Mouse (Mus musculus) mammary gland, adult 2 months (tissue): ENCODE measurements around the gene Lpo. TPM values are rescaled to one million over a fixed set of nuclear protein-coding genes. Genes with fewer than 3 reads are reported as not detected.

ENCODE experiments used
- polyA plus RNA-seq: library from polyadenylated mRNA; depleted of rRNA; stranded (reverse); fragments of >200 nt; gene quantifications from 2 replicates; pipeline ENCODE4 v1.2.3, GENCODE M21; 2012; ENCODE audit warnings: low replicate concordance; rRNA removed

Lpo gene
- 0.11 and 0.14 TPM in 2 replicates for polyA plus RNA-seq

GRCm38 (mm10) chr11:87828239-87828900 lies at the start of gene Lpo:
TSS of gene Lpo (minus strand) at chr11:87828289.

GRCm38 (mm10) chr11:87875436-87875835 lies 47.3 kb upstream of the Lpo start, which contains the start of gene Epx:
TSS of gene Epx (minus strand) at chr11:87875536.

GRCm38 (mm10) chr11:87852690-87853596 lies 24.9 kb upstream of the Lpo start, which contains the start of gene Mks1:
TSS of gene Mks1 (plus strand) at chr11:87853215.

GRCm38 (mm10) chr11:87793460-87793859 lies 34.6 kb downstream of the Lpo start, which contains the start of gene Mpo:
TSS of gene Mpo (plus strand) at chr11:87793581.

GRCm38 (mm10) chr11:87760301-87761081 lies 67.6 kb downstream of the Lpo start, which contains the start of gene Tspoap1:
TSS of gene Tspoap1 (plus strand) at chr11:87760541.

Other genes with a start within 250 kb of the Lpo start
- 20.6 and 28.2 TPM in 2 replicates for gene Mtmr4, start 236.1 kb downstream of the Lpo start, polyA plus RNA-seq
- gene Hsf5, start 211.1 kb downstream of the Lpo start, polyA plus RNA-seq: 0.06 and 0.17 TPM in 2 replicates
- 5.3 and 9.0 TPM in 2 replicates for gene Rnf43, start 165.6 kb downstream of the Lpo start, polyA plus RNA-seq
- gene Supt4a, start 90.7 kb downstream of the Lpo start, polyA plus RNA-seq: 43.3 and 78.5 TPM in 2 replicates
- gene Tspoap1, start 67.7 kb downstream of the Lpo start, polyA plus RNA-seq: 3.8 and 4.8 TPM in 2 replicates
- 1.5 and 1.9 TPM in 2 replicates for gene Mpo, start 34.7 kb downstream of the Lpo start, polyA plus RNA-seq
- 13.6 and 14.6 TPM in 2 replicates for gene Mks1, start 24.9 kb upstream of the Lpo start, polyA plus RNA-seq
- 0.07 and 0.42 TPM in 2 replicates for gene Epx, start 47.2 kb upstream of the Lpo start, polyA plus RNA-seq
- not detected in 2 replicates for gene Olfr462, start 64.0 kb upstream of the Lpo start, polyA plus RNA-seq
- not detected in 2 replicates for gene Olfr463, start 69.1 kb upstream of the Lpo start, polyA plus RNA-seq
- not detected in 2 replicates for gene Olfr464, start 92.7 kb upstream of the Lpo start, polyA plus RNA-seq
- 61.7 and 97.8 TPM in 2 replicates for gene Dynll2, start 159.2 kb upstream of the Lpo start, polyA plus RNA-seq
- 68.3 and 160 TPM in 2 replicates for gene Srsf1, start 219.1 kb upstream of the Lpo start, polyA plus RNA-seq
- gene Vezf1, start 240.0 kb upstream of the Lpo start, polyA plus RNA-seq: 15.1 and 28.3 TPM in 2 replicates